Mouse (Mus musculus): ENCODE results near the gene Ppef2.

Ppef2 gene

DNA sequence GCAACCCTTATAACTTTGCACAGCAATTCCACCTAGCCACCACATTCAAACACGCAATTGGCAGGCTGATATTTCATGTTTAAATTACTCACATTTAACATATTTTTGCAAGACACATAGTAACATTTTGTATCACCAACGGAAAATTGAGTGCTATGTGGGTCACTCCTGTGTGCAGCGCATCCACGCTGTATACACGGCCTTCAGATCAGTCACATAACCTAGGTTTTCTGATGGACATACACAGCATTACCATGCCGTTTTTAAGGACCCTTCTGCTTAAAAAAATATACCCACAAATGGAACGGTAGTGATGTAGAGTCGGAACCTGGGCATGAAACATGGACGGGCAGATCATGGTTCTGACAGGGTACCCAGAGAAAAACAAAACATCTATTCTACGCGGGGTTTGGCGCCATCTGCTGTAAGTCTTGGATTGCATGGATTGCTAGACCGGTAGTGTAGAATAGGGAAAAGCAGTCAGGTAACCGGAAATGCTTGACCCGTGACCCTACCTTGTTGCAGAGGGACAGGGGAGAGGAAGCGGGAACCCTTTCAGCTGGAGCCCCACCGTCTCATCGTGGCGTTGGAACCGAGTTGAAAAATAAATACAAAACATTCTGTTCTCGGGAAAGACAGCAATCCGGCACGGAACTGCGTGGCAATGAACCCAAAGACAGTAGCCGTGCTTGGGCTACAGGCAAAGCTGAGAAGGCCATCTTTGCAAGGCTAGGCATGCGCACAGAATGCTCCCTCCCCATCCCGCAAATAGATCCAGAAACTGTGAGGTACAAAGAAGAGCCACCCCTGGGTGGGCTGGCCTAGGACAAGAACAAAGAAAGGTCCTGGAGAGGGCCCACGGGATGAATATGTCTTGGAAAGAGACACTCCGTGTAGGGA is 16.5 kb downstream of the Ppef2 start:
- DNase-seq (ENCODE audit: low spot score in 2 of 2), result peak; percentile 44 to 75

DNA sequence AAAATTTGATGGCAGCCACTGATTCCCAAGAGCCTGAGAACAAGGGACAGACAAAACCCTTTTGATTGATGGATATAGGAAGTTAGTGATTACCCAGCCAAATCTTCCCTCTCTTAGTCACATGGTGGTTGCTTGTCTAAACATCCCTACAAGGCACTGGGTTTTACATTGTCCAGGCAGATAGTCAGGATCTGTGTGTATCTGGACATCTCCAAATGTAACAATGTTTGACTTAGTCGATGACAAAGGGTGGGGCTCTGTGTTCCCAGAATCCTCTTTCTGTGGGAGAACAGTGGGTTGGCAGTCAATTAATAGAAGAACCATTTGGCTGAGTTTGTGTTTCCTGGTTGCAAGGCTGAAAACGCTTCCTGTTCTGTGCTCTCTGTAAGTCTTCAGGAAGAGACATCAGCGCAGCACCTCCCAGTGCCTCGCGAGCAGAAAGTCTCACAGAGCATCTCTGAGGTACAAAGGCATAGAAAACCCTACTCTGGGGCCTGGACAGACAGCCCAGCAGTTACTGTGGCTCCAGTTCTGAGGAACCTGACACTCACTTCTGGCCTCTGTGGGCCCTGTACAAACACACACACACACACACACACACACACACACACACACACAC is 21.0 kb downstream of the Ppef2 start:
- no peak for DNase-seq (ENCODE audit: low spot score in 2 of 2)

DNA sequence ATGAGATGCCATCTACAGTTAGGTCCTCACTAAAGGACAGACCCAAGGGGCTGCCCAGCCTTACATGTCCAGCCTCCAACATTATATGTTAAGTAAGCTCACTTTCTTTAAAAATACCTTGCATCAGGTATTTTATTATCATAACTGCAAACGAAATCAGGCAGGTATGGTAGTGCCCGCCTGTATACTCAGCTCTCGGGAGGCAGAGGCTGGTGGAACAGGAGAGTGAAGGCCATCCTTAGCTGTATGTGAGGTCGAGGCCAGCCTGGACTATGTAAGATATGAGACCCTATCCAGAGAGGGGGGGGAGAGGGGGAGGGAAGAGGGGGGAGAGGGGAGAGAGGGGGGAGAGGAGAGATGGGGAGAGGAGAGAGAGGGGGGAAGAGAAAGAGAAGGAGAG is 22.7 kb downstream of the Ppef2 start:
- DNase-seq (ENCODE audit: low spot score in 2 of 2), result no peak

DNA sequence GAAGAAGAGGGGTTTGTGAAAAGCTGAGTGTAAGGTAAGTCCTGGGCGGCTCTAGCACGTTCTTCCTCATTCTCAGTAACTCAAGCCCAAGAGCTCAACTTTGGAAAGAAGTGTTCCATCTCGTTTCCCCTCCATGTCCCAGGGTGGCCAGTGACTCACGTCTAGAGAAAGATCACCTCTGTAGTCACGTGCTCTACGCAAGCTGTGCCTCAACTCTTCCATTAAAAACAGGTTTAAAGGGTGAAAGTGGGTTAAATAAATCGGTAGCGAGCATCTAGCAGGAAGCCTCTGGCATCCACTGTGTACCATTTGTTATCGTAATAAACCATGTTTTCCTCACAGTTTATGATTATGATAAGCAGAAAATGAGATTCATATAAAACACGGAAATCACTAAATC is 24.2 kb downstream of the Ppef2 start:
- no peak for DNase-seq (ENCODE audit: low spot score in 2 of 2)

DNA sequence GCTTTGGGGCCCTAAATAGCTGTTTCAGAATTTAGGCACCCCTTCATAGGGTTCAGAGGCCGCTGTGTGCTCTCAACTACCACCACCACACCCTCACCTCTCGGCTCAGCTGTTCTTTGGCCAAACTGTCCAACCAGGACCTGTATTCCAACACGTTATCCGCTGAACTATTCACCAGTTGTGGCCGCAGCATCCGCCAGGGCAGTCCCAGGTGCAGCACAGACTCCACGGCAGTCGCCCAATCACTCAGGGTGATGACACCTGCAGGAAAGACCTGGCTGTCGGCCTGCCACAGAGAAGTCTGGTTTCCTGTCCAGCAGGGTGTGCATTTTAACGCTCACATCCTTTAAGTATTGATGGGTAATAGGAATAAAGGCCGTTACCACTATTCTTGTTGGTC is 25.8 kb downstream of the Ppef2 start:
- no peak for DNase-seq (ENCODE audit: low spot score in 2 of 2)

DNA sequence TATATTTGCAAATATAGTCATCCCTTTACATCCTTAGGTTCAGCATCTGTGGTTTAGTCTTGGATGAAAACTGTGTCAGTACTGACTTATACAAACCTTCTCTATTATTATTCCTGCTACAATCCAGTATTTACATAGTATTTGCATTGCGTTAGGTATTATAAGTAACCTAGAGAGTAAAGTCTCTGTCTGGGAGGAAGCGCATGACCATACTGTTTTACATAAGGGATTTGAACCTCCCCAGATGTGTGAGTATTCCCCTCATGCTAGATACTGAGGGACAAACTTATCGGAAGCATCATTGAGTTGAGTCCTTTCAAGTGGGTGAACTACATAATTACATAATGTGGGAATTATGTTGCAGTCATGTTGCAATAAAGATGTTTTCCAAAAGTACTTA is 26.6 kb downstream of the Ppef2 start:
- no peak for DNase-seq (ENCODE audit: low spot score in 2 of 2)

DNA sequence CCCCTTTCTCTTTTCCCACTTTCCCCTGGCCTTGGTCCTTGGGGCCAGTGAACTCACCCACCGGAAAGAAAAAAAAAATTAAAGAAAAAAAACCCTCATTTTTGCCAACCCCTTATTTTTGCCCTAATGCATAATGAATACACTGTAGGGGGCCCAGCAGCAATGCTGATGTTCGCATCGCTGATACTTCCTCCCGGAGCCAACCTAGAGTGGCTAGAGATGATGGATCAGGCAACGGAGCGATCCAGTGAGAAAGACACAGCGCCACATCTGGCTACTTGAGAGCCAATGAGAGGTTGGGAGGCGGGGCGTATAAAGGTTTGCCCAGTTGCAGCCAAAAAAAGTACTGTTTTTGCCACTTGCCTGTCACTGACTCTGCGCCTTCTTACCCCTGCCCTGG is 27.3 kb downstream of the Ppef2 start:
- DNase-seq (ENCODE audit: low spot score in 2 of 2), result no peak

DNA sequence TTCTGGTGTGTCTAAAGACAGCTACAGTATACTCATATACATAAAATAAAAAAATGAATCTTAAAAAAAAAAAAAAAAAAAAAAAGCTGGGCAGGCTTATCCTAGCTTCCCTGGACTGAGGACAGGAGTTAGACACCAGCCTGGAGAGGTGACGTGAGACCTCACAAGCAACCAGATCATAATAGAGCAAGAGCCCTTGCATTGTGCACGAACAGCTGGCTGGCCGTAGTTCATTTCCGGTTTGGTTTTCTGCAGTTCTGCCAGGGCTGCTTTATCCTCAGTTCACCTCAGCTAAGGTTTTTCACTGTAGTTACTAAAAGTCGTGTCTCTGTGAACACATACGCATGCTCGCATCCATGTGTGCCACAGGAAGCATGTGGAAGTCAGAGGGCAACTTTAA is 28.3 kb downstream of the Ppef2 start:
- no peak for DNase-seq (ENCODE audit: low spot score in 2 of 2)

DNA sequence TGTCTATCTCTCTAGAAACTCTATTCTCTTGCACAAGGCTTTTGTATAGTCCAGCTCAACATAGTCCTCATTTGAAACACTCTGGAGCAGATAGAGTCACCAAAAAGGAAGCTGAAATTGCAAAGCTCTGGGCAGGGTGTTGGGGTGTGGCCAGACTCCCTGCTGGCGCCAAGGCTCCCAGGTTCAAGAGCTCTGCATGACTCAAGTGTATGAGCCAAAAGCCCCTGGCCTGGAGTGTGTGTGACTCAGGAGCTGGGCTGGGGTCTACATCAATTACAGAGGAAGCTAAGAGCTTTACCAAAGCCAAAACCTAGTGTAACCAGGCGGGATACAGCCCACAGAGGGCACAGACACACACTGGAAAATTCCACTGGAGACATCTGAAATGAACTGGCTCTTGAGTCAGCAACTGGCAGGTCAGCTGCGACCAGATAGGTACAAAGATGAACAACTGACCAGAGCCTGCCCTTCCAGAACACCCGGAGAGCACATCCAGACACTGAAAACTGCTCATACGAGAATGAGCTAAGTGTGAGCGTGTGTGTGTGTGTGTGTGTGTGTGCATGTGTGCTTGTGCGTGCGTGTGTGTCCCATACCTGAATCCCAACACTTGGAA is 35.7 kb downstream of the Ppef2 start:
- no peak for DNase-seq (ENCODE audit: low spot score in 2 of 2)

DNA sequence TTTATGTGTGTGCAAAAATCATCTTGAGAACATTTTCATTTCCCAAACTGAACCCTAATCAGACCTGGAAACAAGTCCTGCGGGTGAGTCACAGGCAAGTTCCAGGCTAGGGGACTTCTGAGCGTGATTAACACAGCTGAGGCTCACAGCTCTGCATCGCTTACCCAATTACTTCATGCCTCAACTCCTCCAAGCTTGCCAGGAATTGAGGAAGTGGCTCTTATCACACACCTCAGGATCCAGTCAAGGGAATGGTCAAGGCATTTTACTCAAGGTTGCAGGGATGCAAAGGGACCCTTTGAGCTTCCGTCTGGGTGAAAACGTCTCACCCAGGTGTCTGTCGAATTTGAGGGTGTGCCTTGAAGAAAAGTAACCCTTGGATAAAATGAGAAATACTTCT is 36.3 kb downstream of the Ppef2 start:
- DNase-seq (ENCODE audit: low spot score in 2 of 2), result no peak

DNA sequence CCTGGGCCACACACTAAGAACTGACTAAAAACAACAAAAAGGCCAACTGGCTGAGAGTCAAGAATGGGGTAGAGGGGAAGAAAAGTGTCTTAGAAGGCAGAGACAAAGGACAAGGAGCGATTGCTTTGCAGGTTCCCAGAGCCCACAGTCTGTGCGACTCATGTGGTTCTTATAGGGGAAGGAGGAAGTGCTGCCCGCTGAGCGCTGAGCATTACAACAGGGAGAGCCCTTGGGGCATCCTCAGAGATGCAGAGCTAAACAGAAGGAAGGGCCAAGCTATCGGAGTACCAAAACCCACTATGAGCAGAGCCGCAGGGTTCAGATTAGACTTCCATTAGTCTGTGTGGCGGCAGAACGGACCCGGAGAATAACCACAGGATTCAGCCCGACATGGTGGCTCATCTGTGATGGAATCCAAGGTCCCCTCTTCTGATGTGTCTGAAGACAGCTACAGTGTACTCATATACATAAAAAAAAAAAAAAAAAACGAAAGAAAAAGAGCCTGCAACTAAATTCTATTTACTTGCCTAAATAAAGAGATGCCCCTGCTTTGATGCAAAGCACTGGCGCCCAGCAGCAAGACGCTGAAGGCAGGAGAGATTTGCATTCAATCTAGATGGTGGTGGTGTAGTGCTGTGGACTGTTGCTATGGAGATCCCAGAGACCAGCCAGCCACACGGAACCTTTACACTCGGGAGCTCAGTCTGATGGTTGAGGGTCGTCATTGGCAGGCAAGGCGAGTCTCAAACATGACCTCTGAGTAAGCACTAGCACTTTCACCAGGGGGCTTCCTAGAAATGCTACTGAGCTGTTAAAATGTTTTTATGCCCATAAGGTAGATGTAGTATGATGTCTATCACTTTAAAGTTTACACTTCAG is 36.9 kb downstream of the Ppef2 start:
- no peak for DNase-seq (ENCODE audit: low spot score in 2 of 2)

DNA sequence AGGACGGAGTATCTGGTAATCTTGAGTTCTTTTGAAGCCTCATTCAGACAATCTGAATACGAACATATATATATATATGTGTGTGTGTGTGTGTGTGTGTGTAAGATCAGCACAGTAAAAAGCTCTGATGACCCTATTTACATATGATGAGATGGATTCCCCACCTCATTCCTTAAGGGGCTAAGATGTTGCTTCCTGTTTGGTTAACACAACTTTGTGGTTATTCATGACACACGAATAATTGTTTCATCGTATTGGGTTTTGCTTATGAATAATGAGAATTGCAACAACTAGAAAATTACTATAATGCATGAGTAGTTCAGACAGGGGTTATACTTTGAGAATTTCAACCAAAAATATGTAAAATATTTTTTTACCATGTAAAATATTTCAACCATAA is 40.8 kb downstream of the Ppef2 start, which contains the start of gene U90926:
U90926 (minus strand) TSS at position 101 of the 400 bp plus-strand sequence.
- DNase-seq (ENCODE audit: low spot score in 2 of 2), result no peak

DNA sequence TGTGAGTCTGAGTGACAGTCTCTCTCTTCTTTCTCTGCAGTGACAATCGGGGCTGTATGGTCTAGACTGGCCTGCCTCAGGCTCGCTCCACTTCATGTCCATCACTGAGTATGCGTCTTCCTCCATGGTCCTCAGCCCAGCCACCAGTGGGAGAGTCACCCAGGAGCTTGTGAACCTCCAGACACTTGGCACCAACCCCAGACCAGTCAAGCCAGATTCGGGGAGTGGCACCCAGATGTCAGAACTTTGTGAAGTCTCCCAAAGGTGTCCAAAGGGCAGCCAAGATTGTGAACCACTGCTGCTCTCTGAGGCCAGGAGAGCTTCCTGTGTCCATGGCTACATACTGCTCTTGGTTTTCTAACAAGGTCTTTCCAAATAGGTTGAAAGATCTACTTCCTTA is 43.8 kb downstream of the Ppef2 start:
- no peak for DNase-seq (ENCODE audit: low spot score in 2 of 2)

DNA sequence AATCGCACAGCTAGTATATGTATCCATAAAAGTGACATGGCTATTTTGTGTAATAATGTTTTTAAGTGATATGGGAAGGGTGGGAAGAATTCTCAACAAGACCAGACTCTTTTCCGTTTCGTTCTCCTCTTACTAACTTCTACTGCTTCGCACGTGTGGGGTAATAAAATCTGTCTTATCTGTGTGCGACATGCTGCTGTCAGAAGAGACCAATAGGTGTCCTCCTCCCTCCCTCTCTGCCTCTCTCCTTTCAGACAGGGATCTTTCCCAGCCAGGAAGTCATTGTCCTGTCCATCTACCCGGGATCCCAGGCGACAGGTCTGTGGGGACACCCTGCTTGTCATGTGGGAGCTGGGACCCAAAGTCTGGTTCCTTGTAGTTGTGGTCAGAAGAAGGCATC is 45.9 kb downstream of the Ppef2 start:
- DNase-seq (ENCODE audit: low spot score in 2 of 2), result no peak

DNA sequence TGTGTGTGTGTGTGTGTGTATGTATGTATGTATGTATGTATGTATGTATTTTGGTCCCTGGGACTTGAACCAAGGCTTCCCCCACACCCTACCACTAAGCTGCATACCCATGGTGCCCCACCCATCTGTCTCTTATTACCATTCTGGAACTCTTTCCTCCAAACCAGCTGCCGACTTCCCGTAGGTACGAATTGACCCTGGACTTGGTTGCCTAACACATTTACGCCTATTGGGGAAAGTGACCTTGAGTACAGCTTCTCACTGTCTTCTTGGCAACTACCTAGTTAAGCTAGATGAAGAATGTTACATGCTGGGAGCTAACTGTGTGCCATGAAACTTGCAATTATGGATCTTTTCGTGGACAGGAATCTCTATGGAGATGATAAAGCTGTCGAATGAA is 50.0 kb downstream of the Ppef2 start:
- DNase-seq (ENCODE audit: low spot score in 2 of 2), result no peak

DNA sequence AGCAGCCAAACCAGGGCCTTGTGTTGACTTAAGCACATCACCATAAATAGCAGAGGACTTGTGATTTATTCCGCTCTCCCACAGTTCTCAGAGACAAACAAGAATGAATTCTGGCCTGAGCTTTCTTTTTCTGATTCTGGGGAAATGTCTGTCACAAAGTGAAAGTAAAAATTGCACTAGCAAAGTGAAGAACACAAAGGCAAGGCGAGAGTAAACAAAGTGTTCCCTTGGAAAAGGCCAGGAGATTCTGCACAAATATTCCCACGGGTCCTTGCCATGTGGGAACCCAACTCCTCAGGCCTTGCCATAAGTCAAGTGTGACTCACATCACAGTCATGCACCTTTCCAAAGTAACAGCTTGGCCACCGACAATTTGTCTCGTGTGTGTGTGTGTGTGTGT is 50.4 kb downstream of the Ppef2 start:
- DNase-seq (ENCODE audit: low spot score in 2 of 2), result no peak

DNA sequence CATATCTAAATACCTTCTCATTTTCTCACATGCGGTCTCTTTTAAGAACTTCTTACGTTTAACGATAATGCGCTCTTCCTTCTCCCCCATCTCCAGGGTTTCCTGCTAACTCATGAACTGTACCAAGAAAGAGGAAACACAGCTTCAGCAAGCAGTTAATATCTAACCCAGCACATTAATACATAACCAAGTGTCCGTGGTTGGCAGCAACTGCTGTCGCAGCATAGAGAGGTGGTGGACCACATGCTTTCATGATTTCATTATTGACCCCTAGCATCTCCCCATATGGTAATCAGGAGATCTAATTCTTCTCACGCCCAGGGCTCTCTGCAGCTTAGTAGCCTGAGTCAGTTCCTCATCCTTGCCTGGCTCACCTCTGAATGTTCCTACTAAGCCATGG is 50.9 kb downstream of the Ppef2 start:
- no peak for DNase-seq (ENCODE audit: low spot score in 2 of 2)

DNA sequence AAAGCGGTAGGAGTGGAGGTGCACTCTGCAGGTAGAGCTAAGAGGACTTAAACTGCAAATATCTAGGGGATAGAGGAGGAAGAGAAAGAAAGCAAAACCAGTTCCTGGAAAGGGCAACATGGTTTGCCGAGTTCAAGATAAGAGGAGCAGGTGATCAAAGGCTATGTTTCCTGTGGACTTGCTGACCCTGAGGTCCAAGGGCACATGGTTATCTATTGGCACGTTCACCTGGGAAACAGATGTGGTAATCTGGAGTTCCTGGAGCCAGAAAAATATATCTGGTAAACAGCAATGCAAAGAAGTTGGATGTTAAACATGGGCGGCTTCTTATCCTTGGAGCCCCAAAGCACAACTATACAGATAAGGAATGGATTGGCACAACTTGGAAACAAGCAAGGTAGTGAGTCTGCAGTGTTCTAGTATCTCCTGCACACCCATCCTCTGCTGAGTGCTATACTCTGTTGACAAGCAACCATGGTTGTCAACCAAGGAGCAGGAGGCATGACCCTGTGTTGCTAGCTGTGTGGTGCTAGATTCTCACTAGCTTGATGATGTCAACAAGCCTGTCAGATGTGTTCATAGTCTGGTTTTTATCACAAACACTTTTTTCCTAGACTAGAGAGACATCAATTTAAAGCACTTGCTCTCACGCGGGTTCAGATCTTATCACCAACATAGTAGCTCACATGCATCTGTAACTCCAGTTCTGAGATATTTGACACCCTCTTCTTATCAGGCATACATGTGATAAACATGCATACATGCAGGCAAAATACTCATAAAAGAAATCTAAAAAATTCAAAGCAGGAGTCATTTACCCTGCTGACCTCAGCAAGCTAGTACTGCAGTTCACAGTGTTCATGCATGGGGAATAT is 51.7 kb downstream of the Ppef2 start:
- DNase-seq (ENCODE audit: low spot score in 2 of 2), result no peak

DNA sequence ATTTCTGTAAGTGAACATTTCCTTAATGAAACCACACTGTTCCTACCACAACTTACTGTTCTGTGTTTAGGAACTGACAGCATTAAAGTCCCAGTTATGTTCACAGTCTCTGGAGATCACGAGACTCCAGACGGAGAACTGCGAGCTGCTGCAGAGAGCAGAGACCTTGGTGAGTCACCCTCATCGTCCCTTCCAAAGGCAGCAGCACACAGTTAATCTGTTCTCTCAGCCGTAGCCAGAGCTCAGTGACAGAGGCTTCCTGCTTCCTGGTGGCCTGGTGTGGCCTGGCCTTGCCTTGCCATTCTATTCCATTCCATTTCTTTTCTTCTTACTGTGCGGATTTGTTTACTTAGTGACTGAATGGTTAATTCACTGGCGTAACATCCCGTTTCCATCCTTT is 57.8 kb downstream of the Ppef2 start:
- no peak for DNase-seq (ENCODE audit: low spot score in 2 of 2)

DNA sequence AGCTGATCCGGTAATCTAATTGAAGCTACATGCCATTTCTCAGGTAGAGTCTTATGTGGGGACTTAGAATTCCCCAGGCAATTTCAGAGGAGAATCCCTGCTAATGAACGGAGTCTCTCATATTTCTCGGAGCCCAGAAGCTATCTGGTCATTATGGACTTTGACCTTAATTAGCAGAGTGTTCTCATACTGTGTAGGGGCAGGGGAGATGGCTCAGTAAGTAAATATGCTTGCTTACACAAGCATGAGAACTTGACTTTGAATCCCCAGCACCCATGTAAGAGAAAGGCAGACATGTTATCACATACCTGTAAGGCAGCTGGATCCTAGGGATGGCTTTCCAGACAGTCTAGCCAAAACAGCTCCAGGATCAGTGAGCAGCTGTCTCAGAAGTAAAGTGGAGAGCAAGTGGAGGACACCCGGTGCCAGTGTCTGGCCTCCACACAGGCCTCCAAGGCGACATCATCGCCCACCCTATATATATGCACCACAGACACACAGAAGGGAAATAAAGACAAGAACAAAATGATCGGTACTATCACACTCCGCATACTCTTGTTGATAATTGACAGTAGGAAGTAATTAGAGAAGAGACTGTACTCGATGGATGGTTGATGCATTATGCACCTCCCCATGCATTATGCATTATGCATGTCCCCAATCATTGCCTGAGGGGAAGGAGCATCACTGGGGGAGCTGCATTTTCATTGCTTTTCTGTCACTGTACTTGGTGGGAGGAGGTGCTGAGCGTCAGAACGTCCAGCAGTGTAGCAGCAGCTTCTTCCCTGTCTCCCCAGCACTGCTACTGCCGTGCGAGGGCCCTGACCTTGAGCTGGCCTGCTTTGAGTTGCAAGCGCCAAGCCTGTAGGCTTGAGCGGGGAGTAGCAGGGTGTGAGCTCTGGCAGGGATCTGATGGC is 58.9 kb downstream of the Ppef2 start:
- DNase-seq (ENCODE audit: low spot score in 2 of 2), result no peak
